Mouse (Mus musculus): ENCODE measurements at regions not wholly inside any gene's neighbourhood (a gene's known extent, or its start where the extent isn't known, plus 50 kb on each side); places are given as distances from the start of the nearest gene placed in this dataset.
A peak's percentile ranks its signal among the peaks of the same experiment; 100 is the strongest.

- H3K4me2 ChIP-seq (ENCODE audit: low read depth, low read length): no peak overlapping the region
- H3K9me3 ChIP-seq (ENCODE audit: control insufficient read depth, low read length): no peaks in the 10 kb centered on the region
- H3K4me1 ChIP-seq (replicated peaks; ENCODE audit: control insufficient read depth, insufficient read depth, low read length): no peaks in the 10 kb centered on the region
- no peak overlapping the region for H3K9ac ChIP-seq (ENCODE audit: low read length)
- no peaks in the 10 kb centered on the region for H3K27me3 ChIP-seq (ENCODE audit: control insufficient read depth, insufficient read depth, low read depth, low read length)
- no peak overlapping the region for H3K27ac ChIP-seq (ENCODE audit: low read length)
- H3K4me3 ChIP-seq (ENCODE audit: low read length): no peak overlapping the region
- H3K36me3 ChIP-seq (ENCODE audit: control insufficient read depth, insufficient read depth, low read length): no peaks in the 10 kb centered on the region
- 74% methylated on average over 3 of the region's 3 CpGs for WGBS
- ATAC-seq (ENCODE audit: low read depth): no peak
These were observed 81.9 kb downstream of the Tm2d3 start for GRCm38 (mm10) chr7:65772845-65773244.

GRCm38 (mm10) chr7:65773948-65774347 lies 83.0 kb downstream of the Tm2d3 start:
- Histone ChIP-seq H3K9me3 (ENCODE audit: control insufficient read depth, low read length) (no peaks in the 10 kb centered on the region), H3K4me3 (ENCODE audit: low read length) (no peak overlapping the region), H3K4me2 (ENCODE audit: low read depth, low read length) (no peak overlapping the region), H3K36me3 (ENCODE audit: control insufficient read depth, insufficient read depth, low read length) (no peaks in the 10 kb centered on the region), H3K27ac (ENCODE audit: low read length) (no peak overlapping the region), H3K27me3 (ENCODE audit: control insufficient read depth, insufficient read depth, low read depth, low read length) (no peaks in the 10 kb centered on the region), H3K4me1 (replicated peaks; ENCODE audit: control insufficient read depth, insufficient read depth, low read length) (no peaks in the 10 kb centered on the region), H3K9ac (ENCODE audit: low read length) (no peak overlapping the region)
- 41% methylated on average over 2 of the region's 2 CpGs for WGBS
- ATAC-seq (ENCODE audit: low read depth): no peak

- Histone ChIP-seq H3K27me3 (ENCODE audit: control insufficient read depth, insufficient read depth, low read depth, low read length) (no peaks in the 10 kb centered on the region), H3K9me3 (ENCODE audit: control insufficient read depth, low read length) (no peaks in the 10 kb centered on the region), H3K4me2 (ENCODE audit: low read depth, low read length) (no peak overlapping the region), H3K4me1 (replicated peaks; ENCODE audit: control insufficient read depth, insufficient read depth, low read length) (no peaks in the 10 kb centered on the region), H3K9ac (ENCODE audit: low read length) (no peak overlapping the region), H3K36me3 (ENCODE audit: control insufficient read depth, insufficient read depth, low read length) (no peaks in the 10 kb centered on the region), H3K4me3 (ENCODE audit: low read length) (no peak overlapping the region), H3K27ac (ENCODE audit: low read length) (no peak overlapping the region)
- ATAC-seq (ENCODE audit: low read depth): no peak
- 92% methylated on average over 11 of the region's 11 CpGs for WGBS
These were observed 83.5 kb downstream of the Tm2d3 start for GRCm38 (mm10) chr7:65774388-65775015.

- H3K27ac ChIP-seq (ENCODE audit: low read length): no peak overlapping the region
- H3K9me3 ChIP-seq (ENCODE audit: control insufficient read depth, low read length): no peaks in the 10 kb centered on the region
- H3K4me3 ChIP-seq (ENCODE audit: low read length): no peak overlapping the region
- ATAC-seq (ENCODE audit: low read depth): no peak
- H3K36me3 ChIP-seq (ENCODE audit: control insufficient read depth, insufficient read depth, low read length): no peaks in the 10 kb centered on the region
- 92% methylated on average over 3 of the region's 3 CpGs for WGBS
- H3K4me1 ChIP-seq (replicated peaks; ENCODE audit: control insufficient read depth, insufficient read depth, low read length): no peaks in the 10 kb centered on the region; the same call in 1 of the 2 replicates
- H3K9ac ChIP-seq (ENCODE audit: low read length): no peak overlapping the region
- H3K4me2 ChIP-seq (ENCODE audit: low read depth, low read length): no peak overlapping the region
- no peaks in the 10 kb centered on the region for H3K27me3 ChIP-seq (ENCODE audit: control insufficient read depth, insufficient read depth, low read depth, low read length)
These were observed 84.0 kb downstream of the Tm2d3 start for GRCm38 (mm10) chr7:65775016-65775415.

- peak; percentile 72; the same call in 1 of the 2 replicates for ATAC-seq (ENCODE audit: low read depth)
- 55% methylated on average over 14 of the region's 14 CpGs for WGBS
- no peak overlapping the region for H3K9ac ChIP-seq (ENCODE audit: low read length)
- H3K4me3 ChIP-seq (ENCODE audit: low read length): no peak overlapping the region
- H3K36me3 ChIP-seq (ENCODE audit: control insufficient read depth, insufficient read depth, low read length): no peaks in the 10 kb centered on the region
- H3K27ac ChIP-seq (ENCODE audit: low read length): no peak overlapping the region
- peaks cover 6% of the 10 kb centered on the region for H3K4me1 ChIP-seq (replicated peaks; ENCODE audit: control insufficient read depth, insufficient read depth, low read length)
- no peaks in the 10 kb centered on the region for H3K27me3 ChIP-seq (ENCODE audit: control insufficient read depth, insufficient read depth, low read depth, low read length)
- H3K9me3 ChIP-seq (ENCODE audit: control insufficient read depth, low read length): no peaks in the 10 kb centered on the region
- peak overlapping the region; percentile 14; the same call in 1 of the 2 replicates for H3K4me2 ChIP-seq (ENCODE audit: low read depth, low read length)
These were observed 81.7 kb upstream of the Pcsk6 start for GRCm38 (mm10) chr7:65779716-65780372.

GRCm38 (mm10) chr7:65780578-65781370 lies 80.8 kb upstream of the Pcsk6 start:
- no peak for ATAC-seq (ENCODE audit: low read depth)
- Histone ChIP-seq H3K4me3 (ENCODE audit: low read length) (no peak overlapping the region), H3K4me2 (ENCODE audit: low read depth, low read length) (peak overlapping the region; percentile 14; the same call in 1 of the 2 replicates), H3K27ac (ENCODE audit: low read length) (no peak overlapping the region), H3K36me3 (ENCODE audit: control insufficient read depth, insufficient read depth, low read length) (no peaks in the 10 kb centered on the region), H3K9me3 (ENCODE audit: control insufficient read depth, low read length) (no peaks in the 10 kb centered on the region), H3K27me3 (ENCODE audit: control insufficient read depth, insufficient read depth, low read depth, low read length) (no peaks in the 10 kb centered on the region), H3K9ac (ENCODE audit: low read length) (no peak overlapping the region), H3K4me1 (replicated peaks; ENCODE audit: control insufficient read depth, insufficient read depth, low read length) (peaks cover 6% of the 10 kb centered on the region)
- WGBS: 49% methylated on average over 9 of the region's 9 CpGs

- H3K9ac ChIP-seq (ENCODE audit: low read length): no peak overlapping the region
- 56% methylated on average over 7 of the region's 7 CpGs for WGBS
These were observed 79.5 kb upstream of the Pcsk6 start for GRCm38 (mm10) chr7:65782024-65782423.

GRCm38 (mm10) chr7:65783773-65784172 lies 77.8 kb upstream of the Pcsk6 start:
- Histone ChIP-seq H3K27ac (ENCODE audit: low read length) (no peak overlapping the region), H3K27me3 (ENCODE audit: control insufficient read depth, insufficient read depth, low read depth, low read length) (no peaks in the 10 kb centered on the region), H3K4me2 (ENCODE audit: low read depth, low read length) (no peak overlapping the region), H3K36me3 (ENCODE audit: control insufficient read depth, insufficient read depth, low read length) (no peaks in the 10 kb centered on the region), H3K9me3 (ENCODE audit: control insufficient read depth, low read length) (no peaks in the 10 kb centered on the region), H3K4me3 (ENCODE audit: low read length) (no peak overlapping the region), H3K4me1 (replicated peaks; ENCODE audit: control insufficient read depth, insufficient read depth, low read length) (peaks cover 6% of the 10 kb centered on the region), H3K9ac (ENCODE audit: low read length) (no peak overlapping the region)
- WGBS: 31% methylated on average over 4 of the region's 4 CpGs
- ATAC-seq (ENCODE audit: low read depth): no peak

More at GRCm38 (mm10) chr7:65782024-65782423, 79.5 kb upstream of the Pcsk6 start:
- no peaks in the 10 kb centered on the region for H3K27me3 ChIP-seq (ENCODE audit: control insufficient read depth, insufficient read depth, low read depth, low read length)
- H3K27ac ChIP-seq (ENCODE audit: low read length): no peak overlapping the region
- no peaks in the 10 kb centered on the region for H3K9me3 ChIP-seq (ENCODE audit: control insufficient read depth, low read length)
- H3K4me3 ChIP-seq (ENCODE audit: low read length): no peak overlapping the region
- H3K36me3 ChIP-seq (ENCODE audit: control insufficient read depth, insufficient read depth, low read length): no peaks in the 10 kb centered on the region
- H3K4me1 ChIP-seq (replicated peaks; ENCODE audit: control insufficient read depth, insufficient read depth, low read length): peaks cover 6% of the 10 kb centered on the region
- H3K4me2 ChIP-seq (ENCODE audit: low read depth, low read length): no peak overlapping the region
- no peak for ATAC-seq (ENCODE audit: low read depth)

GRCm38 (mm10) chr7:65786916-65787315 lies 74.6 kb upstream of the Pcsk6 start:
- Histone ChIP-seq H3K4me3 (ENCODE audit: low read length) (no peak overlapping the region), H3K27ac (ENCODE audit: low read length) (no peak overlapping the region), H3K9ac (ENCODE audit: low read length) (no peak overlapping the region), H3K9me3 (ENCODE audit: control insufficient read depth, low read length) (no peaks in the 10 kb centered on the region), H3K27me3 (ENCODE audit: control insufficient read depth, insufficient read depth, low read depth, low read length) (no peaks in the 10 kb centered on the region), H3K4me2 (ENCODE audit: low read depth, low read length) (no peak overlapping the region), H3K36me3 (ENCODE audit: control insufficient read depth, insufficient read depth, low read length) (no peaks in the 10 kb centered on the region), H3K4me1 (replicated peaks; ENCODE audit: control insufficient read depth, insufficient read depth, low read length) (peaks cover 7% of the 10 kb centered on the region)
- ATAC-seq (ENCODE audit: low read depth): no peak
- WGBS: 30% methylated on average over 2 of the region's 2 CpGs
